ENCODE assay signal across 8 mouse cellular contexts in the genomic region with DNA sequence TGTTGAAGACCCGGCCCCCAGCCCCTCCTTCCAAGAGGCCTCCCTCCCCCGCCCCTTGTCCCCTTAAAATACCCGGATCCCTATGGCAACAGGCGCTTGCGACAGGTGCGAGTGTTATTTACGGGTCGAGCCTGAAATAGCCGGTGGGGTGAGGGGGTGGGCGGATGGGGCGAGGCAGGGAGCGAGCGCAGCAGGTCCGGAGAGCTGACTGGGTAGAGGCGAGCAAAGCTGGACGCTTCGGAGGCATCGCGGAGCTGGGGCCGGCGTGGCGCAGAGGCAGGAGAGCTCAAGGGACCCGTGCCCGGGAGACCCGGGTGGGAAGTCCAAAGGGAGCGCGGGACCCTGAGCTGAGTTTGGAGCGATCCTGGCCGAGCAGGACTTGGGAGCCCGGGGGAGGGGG. TPM values are rescaled to one million over a fixed set of nuclear protein-coding genes. Genes with fewer than 3 reads are reported as not detected.
A peak's percentile ranks its signal among the peaks of the same experiment; 100 is the strongest.
DNase-seq lines count a peak whose midpoint lies in the region; ATAC-seq and TF ChIP-seq lines count a peak whose summit lies in the region.

No protein-coding gene starts in this region.

- peak overlapping the region; percentile 64 for H3K4me2 ChIP-seq in heart, embryonic 11.5 days
- peak overlapping the region; percentile 52 for H3K4me2 ChIP-seq in midbrain, embryonic 11.5 days
- H3K4me2 ChIP-seq in lung, postnatal 0 days (replicated peaks; ENCODE audit: low read depth, low read length) = no peak overlapping the region; the same call in 1 of the 2 replicates

- intact Hi-C loops in gastrocnemius, postnatal 14 days (cut with DNase I; ENCODE audit: low total_unique reads) = no loop called here

- no peaks in the 10 kb centered on the region for H3K4me1 ChIP-seq in heart, embryonic 11.5 days (ENCODE audit: control insufficient read depth, insufficient read depth, low read length)
- H3K4me1 ChIP-seq in midbrain, embryonic 11.5 days (ENCODE audit: control insufficient read depth, insufficient read depth, low read length) = peaks cover 3% of the 10 kb centered on the region
- H3K4me1 ChIP-seq in lung, postnatal 0 days (ENCODE audit: insufficient read depth, low read depth, low read length) = no peaks in the 10 kb centered on the region

- no peak overlapping the region for H3K27ac ChIP-seq in heart, embryonic 11.5 days (ENCODE audit: low read depth, low read length)
- no peak overlapping the region for H3K27ac ChIP-seq in midbrain, embryonic 11.5 days (ENCODE audit: low read depth, low read length)
- H3K27ac ChIP-seq in lung, postnatal 0 days (ENCODE audit: low read length) = no peak overlapping the region

- TF ChIP-seq CTCF in lung, postnatal 0 days (IDR thresholded peaks at IDR 0.05) = no peak

- under 1% methylated on average over 30 of the region's 30 CpGs for WGBS in heart, embryonic 11.5 days (ENCODE audit: insufficient replicate concordance)
- 2% methylated on average over 30 of the region's 30 CpGs for WGBS in midbrain, embryonic 11.5 days
- under 1% methylated on average over 30 of the region's 30 CpGs for WGBS in lung, postnatal 0 days

- H3K4me3 ChIP-seq in heart, embryonic 11.5 days (ENCODE audit: low read depth, low read length) = peak overlapping the region; percentile 39
- peak overlapping the region; percentile 15; the same call in 1 of the 2 replicates for H3K4me3 ChIP-seq in midbrain, embryonic 11.5 days (ENCODE audit: low read depth, low read length)
- H3K4me3 ChIP-seq in lung, postnatal 0 days (ENCODE audit: low read depth, low read length) = no peak overlapping the region

- no peaks in the 10 kb centered on the region for H3K36me3 ChIP-seq in heart, embryonic 11.5 days (ENCODE audit: control insufficient read depth, insufficient read depth, low read length)
- no peaks in the 10 kb centered on the region for H3K36me3 ChIP-seq in midbrain, embryonic 11.5 days (ENCODE audit: control insufficient read depth, insufficient read depth, low read length)
- H3K36me3 ChIP-seq in lung, postnatal 0 days (ENCODE audit: insufficient read depth, low read length) = no peaks in the 10 kb centered on the region

- H3K27me3 ChIP-seq in heart, embryonic 11.5 days (ENCODE audit: control insufficient read depth, insufficient read depth, low read length) = peaks cover 54% of the 10 kb centered on the region
- peaks cover 31% of the 10 kb centered on the region for H3K27me3 ChIP-seq in midbrain, embryonic 11.5 days (ENCODE audit: control insufficient read depth, insufficient read depth, low read length)
- peaks cover 19% of the 10 kb centered on the region; the same call in 1 of the 2 replicates for H3K27me3 ChIP-seq in lung, postnatal 0 days (replicated peaks; ENCODE audit: insufficient read depth, low read length)

- no peak for DNase-seq in heart, adult 11 months
- peak; percentile 93 for DNase-seq in R1 (ENCODE audit: low read depth, low spot score)
- peak; percentile 58 for DNase-seq in gastrocnemius, postnatal 14 days
- peak; percentile 86 for DNase-seq in midbrain, embryonic 11.5 days (ENCODE audit: low spot score, missing footprints)
- DNase-seq in lung, postnatal 0 days (ENCODE audit: low spot score) = no peak
- DNase-seq in lung, postnatal 4 days = no peak

- peak; percentile 43; the same call in 1 of the 2 replicates for ATAC-seq in heart, embryonic 11.5 days (replicated peaks; ENCODE audit: insufficient number of reproducible peaks, low FRiP score, low TSS enrichment)
- ATAC-seq in midbrain, embryonic 11.5 days (ENCODE audit: low FRiP score) = peak; percentile 68
- ATAC-seq in frontal cortex, adult (ENCODE audit: low TSS enrichment) = no peak
- no peak for ATAC-seq in lung, postnatal 0 days

- TF ChIP-seq EP300 in lung, postnatal 0 days (IDR thresholded peaks at IDR 0.05) = no peak

- H3K9me3 ChIP-seq in heart, embryonic 11.5 days (replicated peaks; ENCODE audit: control insufficient read depth, low read length) = no peaks in the 10 kb centered on the region
- no peaks in the 10 kb centered on the region for H3K9me3 ChIP-seq in midbrain, embryonic 11.5 days (ENCODE audit: control insufficient read depth, low read length)
- no peaks in the 10 kb centered on the region for H3K9me3 ChIP-seq in lung, postnatal 0 days (ENCODE audit: low read length)

- H3K9ac ChIP-seq in heart, embryonic 11.5 days (ENCODE audit: low read depth, low read length) = peak overlapping the region; percentile 63
- peak overlapping the region; percentile 44; the same call in 1 of the 2 replicates for H3K9ac ChIP-seq in midbrain, embryonic 11.5 days (ENCODE audit: low read length)
- H3K9ac ChIP-seq in lung, postnatal 0 days (replicated peaks; ENCODE audit: low read depth) = no peak overlapping the region

RNA-seq across cellular contexts. Expression of a gene that starts 0.6 kb away (rescaled TPM):
- 18.3 and 19.0 TPM in 2 replicates for polyA plus RNA-seq in heart, embryonic 11.5 days (2014; fragmentation: Nextera tagmentation; extraction: Ambion mirVana)
- 10 to 100 TPM; 79.3 to 91.5 TPM for total RNA-seq in gastrocnemius, postnatal 14 days (2021)
- not detected in 2 replicates for polyA plus RNA-seq in midbrain, embryonic 11.5 days (2014; fragmentation: Nextera tagmentation; extraction: Ambion mirVana)
- not detected in 2 replicates for polyA plus RNA-seq in lung, postnatal 0 days (2015; fragmentation: Nextera tagmentation; extraction: Ambion mirVana)

RNA-seq across cellular contexts. Expression of a gene that starts 32.9 kb away (rescaled TPM):
- 1.7 and 1.8 TPM in 2 replicates for polyA plus RNA-seq in heart, embryonic 11.5 days (2014; fragmentation: Nextera tagmentation; extraction: Ambion mirVana)
- not detected for total RNA-seq in gastrocnemius, postnatal 14 days (2021)
- 4.0 and 4.7 TPM in 2 replicates for polyA plus RNA-seq in midbrain, embryonic 11.5 days (2014; fragmentation: Nextera tagmentation; extraction: Ambion mirVana)
- 0.13 TPM in 1 of 2 replicates, not detected in the other for polyA plus RNA-seq in lung, postnatal 0 days (2015; fragmentation: Nextera tagmentation; extraction: Ambion mirVana)

Comparison
In these comparisons a context has a peak if more than half of its experiments do, and no peak if none do; other contexts are left out.
1. ATAC-seq: peak in heart, embryonic 11.5 days (single experiment) and midbrain, embryonic 11.5 days (single experiment); none in frontal cortex, adult (single experiment) and lung, postnatal 0 days (single experiment).
2. DNase-seq: peak in R1 (single experiment), gastrocnemius, postnatal 14 days (single experiment) and midbrain, embryonic 11.5 days (single experiment); none in heart, adult 11 months (single experiment), lung, postnatal 0 days (single experiment) and lung, postnatal 4 days (0 of 2).
3. RNA of a gene that starts 0.6 kb away (polyA plus RNA-seq): 18.3 to 19.0 TPM in heart, embryonic 11.5 days; not detected in lung, postnatal 0 days and not detected in midbrain, embryonic 11.5 days; every median in the first group is over 10 times any median in the second.